Mouse (Mus musculus) ES-Bruce4 (cell line): Measurements from ENCODE around the gene Myo18b. TPM values are rescaled to one million over a fixed set of nuclear protein-coding genes. Genes with fewer than 3 reads are reported as not detected.

Experiments used
- H3K27ac ChIP-seq: 2 replicates; pipeline ENCODE4 v1.5.1; 2012; ENCODE audit warnings: low read length, inconsistent platforms; ENCODE audit not compliant: insufficient read depth
- H3K27me3 ChIP-seq: 2 replicates; pipeline ENCODE4 v1.6.1; 2012; ENCODE audit warnings: mild to moderate bottlenecking, low read length, inconsistent platforms; ENCODE audit not compliant: control insufficient read depth, poor library complexity, insufficient read depth, severe bottlenecking
- H3K36me3 ChIP-seq: 2 replicates; pipeline ENCODE4 v1.6.1; 2012; ENCODE audit warnings: inconsistent platforms, mild to moderate bottlenecking, low read length, moderate library complexity; ENCODE audit not compliant: control insufficient read depth, poor library complexity, insufficient read depth, severe bottlenecking
- H3K4me1 ChIP-seq: one replicate; pipeline ENCODE4 v1.8.1; 2011; ENCODE audit warnings: low read length; ENCODE audit not compliant: control insufficient read depth, insufficient read depth
- H3K4me3 ChIP-seq: 2 replicates; pipeline ENCODE4 v1.5.1; 2011; ENCODE audit warnings: low read depth, mild to moderate bottlenecking, low read length
- H3K9ac ChIP-seq: 2 replicates; pipeline ENCODE4 v1.6.1; 2012; ENCODE audit warnings: low read depth, mild to moderate bottlenecking, inconsistent platforms; ENCODE audit not compliant: poor library complexity, severe bottlenecking
- H3K9me3 ChIP-seq: replicated peaks from 2 replicates; pipeline ENCODE4 v1.6.1; 2012; ENCODE audit warnings: mild to moderate bottlenecking, low read length, inconsistent platforms; ENCODE audit not compliant: control insufficient read depth, poor library complexity, insufficient read depth, severe bottlenecking
- CTCF ChIP-seq: IDR thresholded peaks from one replicate; pipeline ENCODE4 v1.8.1; 2011; ENCODE audit warnings: low read depth, low read length
- EP300 ChIP-seq: IDR thresholded peaks from 2 replicates; pipeline ENCODE4 v1.6.1; 2011; ENCODE audit warnings: low read depth, low read length; ENCODE audit not compliant: insufficient read depth
- POLR2A ChIP-seq: IDR thresholded peaks from one replicate; pipeline ENCODE4 v1.8.1; 2011; ENCODE audit warnings: low read length; ENCODE audit not compliant: insufficient read depth
- polyA plus RNA-seq: library from polyadenylated mRNA; stranded (reverse); fragments of >200 nt; gene quantifications from 2 replicates; pipeline ENCODE4 v1.2.4, GENCODE M21; 2011; ENCODE audit warnings: low read depth; ENCODE audit not compliant: missing spikeins, insufficient read depth, insufficient read length

Gene Myo18b
- polyA plus RNA-seq, 1 experiment: 0.69 TPM

DNA sequence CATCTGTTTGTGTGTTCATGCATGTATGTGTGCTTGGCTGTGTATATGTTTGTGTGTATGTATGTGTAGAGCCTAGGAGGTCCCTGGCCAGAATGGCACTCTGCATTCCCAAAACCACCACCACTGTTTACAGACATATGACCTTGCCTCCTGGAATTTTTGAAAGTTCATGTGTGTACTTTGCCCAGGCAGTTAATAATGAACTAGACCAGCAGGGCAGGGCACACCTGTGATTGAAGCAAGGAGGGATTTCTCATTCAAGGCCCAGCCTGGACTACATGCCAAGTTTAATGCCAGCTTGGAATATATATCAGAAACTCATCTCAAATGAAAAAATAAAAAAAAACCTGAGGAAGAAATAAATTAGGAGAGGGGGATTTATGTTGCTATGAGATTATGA is 25.8 kb upstream of the Myo18b start:
- TF ChIP-seq POLR2A: no peak
- Histone ChIP-seq H3K9me3 (no peaks in the 10 kb centered on the region), H3K27me3 (no peaks in the 10 kb centered on the region), H3K4me1 (no peaks in the 10 kb centered on the region), H3K36me3 (no peaks in the 10 kb centered on the region), H3K27ac (no peak overlapping the region), H3K9ac (no peak overlapping the region), H3K4me3 (no peak overlapping the region)

GRCm38 (mm10) chr5:112910381-112910780 is 14.2 kb upstream of the Myo18b start:
- no peak overlapping the region for H3K4me3 ChIP-seq
- no peak overlapping the region for H3K27ac ChIP-seq
- H3K4me1 ChIP-seq: no peaks in the 10 kb centered on the region
- no peaks in the 10 kb centered on the region for H3K27me3 ChIP-seq
- no peaks in the 10 kb centered on the region for H3K36me3 ChIP-seq
- no peak for TF ChIP-seq POLR2A
- no peak for TF ChIP-seq CTCF
- TF ChIP-seq EP300: no peak
- H3K9me3 ChIP-seq: peaks cover 8% of the 10 kb centered on the region; the same call in 1 of the 2 replicates
- no peak overlapping the region for H3K9ac ChIP-seq

DNA sequence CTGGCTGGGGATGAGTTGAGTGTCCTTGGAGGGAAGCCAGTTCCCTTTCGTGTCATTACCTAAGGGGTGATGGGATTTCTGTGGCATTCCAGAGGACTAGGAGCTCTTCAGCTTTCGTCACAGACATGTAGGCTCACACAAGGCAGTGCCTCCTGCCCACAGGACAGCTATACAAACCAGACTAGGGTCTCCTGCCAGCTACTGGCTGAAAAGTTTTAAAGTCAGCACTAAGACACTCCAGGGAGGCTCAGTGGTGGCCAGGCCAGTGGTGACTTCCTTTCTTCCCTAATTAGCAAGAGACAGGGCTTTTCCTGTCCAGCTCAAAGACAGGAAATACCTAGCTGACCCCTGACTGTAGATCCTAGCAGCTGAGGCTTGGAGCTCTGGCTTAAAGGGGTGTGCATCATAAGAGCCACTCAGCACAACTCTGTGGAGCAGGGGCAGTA is 12.0 kb upstream of the Myo18b start:
- no peak overlapping the region for H3K4me3 ChIP-seq
- H3K27ac ChIP-seq: no peak overlapping the region
- no peaks in the 10 kb centered on the region for H3K4me1 ChIP-seq
- no peaks in the 10 kb centered on the region for H3K36me3 ChIP-seq
- TF ChIP-seq EP300 (no peak), CTCF (no peak), POLR2A (no peak)
- no peaks in the 10 kb centered on the region for H3K27me3 ChIP-seq
- peaks cover 12% of the 10 kb centered on the region for H3K9me3 ChIP-seq
- H3K9ac ChIP-seq: no peak overlapping the region

GRCm38 (mm10) chr5:112907504-112907903 is 11.3 kb upstream of the Myo18b start:
- H3K27ac ChIP-seq: no peak overlapping the region
- no peaks in the 10 kb centered on the region for H3K4me1 ChIP-seq
- no peak overlapping the region for H3K9ac ChIP-seq
- no peaks in the 10 kb centered on the region for H3K36me3 ChIP-seq
- H3K27me3 ChIP-seq: no peaks in the 10 kb centered on the region
- no peak for TF ChIP-seq POLR2A
- TF ChIP-seq CTCF: no peak
- no peak for TF ChIP-seq EP300
- peaks cover 13% of the 10 kb centered on the region for H3K9me3 ChIP-seq
- no peak overlapping the region for H3K4me3 ChIP-seq

DNA sequence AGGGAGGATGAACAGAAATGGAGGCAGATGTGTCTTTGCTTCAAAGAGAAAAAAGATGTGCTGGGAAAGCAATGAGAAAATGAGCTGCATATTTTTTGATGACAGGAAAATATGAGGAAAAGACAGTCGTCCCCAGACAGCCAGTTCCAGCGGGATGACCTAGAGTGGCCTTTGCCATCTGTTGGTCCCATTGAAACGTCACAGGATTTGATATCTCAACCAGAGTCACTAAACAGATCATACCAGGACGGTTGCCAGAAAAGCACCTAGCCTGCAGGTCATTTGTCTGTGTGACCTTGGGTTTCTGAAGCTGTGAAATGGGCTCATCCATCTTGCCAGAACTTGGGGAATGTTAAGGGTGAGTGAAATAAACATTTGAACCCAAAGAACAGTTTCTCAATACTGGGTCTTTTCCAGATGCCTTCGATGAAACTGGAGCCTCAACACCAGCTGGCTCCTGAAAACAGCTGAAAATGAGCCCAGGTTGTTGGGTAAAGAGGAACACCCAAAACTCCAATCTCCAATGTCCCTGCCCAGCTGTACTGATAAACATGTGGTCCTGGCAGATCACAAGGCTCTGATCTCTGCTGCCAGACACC is 2.6 kb downstream of the Myo18b start:
- H3K4me3 ChIP-seq: no peak overlapping the region
- no peaks in the 10 kb centered on the region for H3K27me3 ChIP-seq
- H3K27ac ChIP-seq: no peak overlapping the region
- no peaks in the 10 kb centered on the region for H3K36me3 ChIP-seq
- no peak for TF ChIP-seq EP300
- TF ChIP-seq POLR2A: no peak
- no peak for TF ChIP-seq CTCF
- no peaks in the 10 kb centered on the region for H3K4me1 ChIP-seq
- no peak overlapping the region for H3K9ac ChIP-seq
- H3K9me3 ChIP-seq: no peaks in the 10 kb centered on the region

DNA sequence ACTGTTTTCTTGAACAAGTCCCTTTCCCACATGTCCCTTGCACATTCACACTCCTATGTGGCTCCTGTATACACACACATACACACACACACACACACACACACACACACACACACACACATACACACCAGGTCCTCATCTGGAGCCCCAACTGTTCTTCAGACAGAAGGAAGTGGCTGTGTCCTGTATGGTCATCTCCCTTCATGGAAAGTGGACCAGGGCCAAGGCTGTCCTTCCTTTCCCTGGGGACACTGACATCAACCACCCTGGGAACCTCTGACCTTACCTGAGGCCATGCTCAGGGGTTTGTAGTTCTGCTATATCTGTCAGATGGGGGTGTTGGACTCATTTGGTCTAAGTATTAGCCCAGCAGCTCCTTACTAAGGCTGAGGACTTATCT is 3.8 kb downstream of the Myo18b start:
- Histone ChIP-seq H3K4me3 (no peak overlapping the region), H3K27me3 (no peaks in the 10 kb centered on the region), H3K27ac (no peak overlapping the region), H3K36me3 (no peaks in the 10 kb centered on the region), H3K9me3 (no peaks in the 10 kb centered on the region), H3K4me1 (no peaks in the 10 kb centered on the region), H3K9ac (no peak overlapping the region)
- TF ChIP-seq EP300: no peak
- TF ChIP-seq POLR2A: no peak
- TF ChIP-seq CTCF: no peak
